Mouse (Mus musculus) frontal cortex, postnatal 36 days (tissue): ENCODE results near the gene Prodh2.
"Not testable (repeated sequence)": the region's sequence is repeated elsewhere in the genome, so short reads cannot be mapped to it uniquely, and the experiment has no call there.

Experiments used
- DNase-seq, 2 experiments: peaks; one replicate each; pipeline ENCODE4 v3.0.0; 2022; ENCODE audit warnings: low spot score in 2 of 2

The Prodh2 gene

GRCm38 (mm10) chr7:30490251-30490956, 3.0 kb upstream of the Prodh2 start:
- peak; percentile 51 to 54 for DNase-seq

- DNase-seq = no peak
Observed at GRCm38 (mm10) chr7:30490957-30491307, 2.5 kb upstream of the Prodh2 start.

GRCm38 (mm10) chr7:30492765-30493164, 657 bp upstream of the Prodh2 start:
- DNase-seq = peak; percentile 57 to 80

GRCm38 (mm10) chr7:30495506-30496042, 2.2 kb downstream of the Prodh2 start:
- not testable (repeated sequence) for DNase-seq

- DNase-seq = not testable (repeated sequence)
Observed at GRCm38 (mm10) chr7:30501159-30501558, 7.7 kb downstream of the Prodh2 start.

- no peak for DNase-seq
Observed at GRCm38 (mm10) chr7:30508061-30508460, 14.6 kb downstream of the Prodh2 start.

GRCm38 (mm10) chr7:30515003-30515760, 21.8 kb downstream of the Prodh2 start:
- DNase-seq = no peak

GRCm38 (mm10) chr7:30518325-30518724, 24.9 kb downstream of the Prodh2 start:
- no peak for DNase-seq

GRCm38 (mm10) chr7:30520396-30520795, 27.0 kb downstream of the Prodh2 start:
- no peak for DNase-seq

GRCm38 (mm10) chr7:30520856-30521255, 27.4 kb downstream of the Prodh2 start:
- DNase-seq = no peak

- no peak for DNase-seq
Observed at GRCm38 (mm10) chr7:30522871-30523270, 29.4 kb downstream of the Prodh2 start.

- no peak for DNase-seq
Observed at GRCm38 (mm10) chr7:30524487-30524886, 31.1 kb downstream of the Prodh2 start.

- DNase-seq = no peak
Observed at GRCm38 (mm10) chr7:30525954-30526353, 32.5 kb downstream of the Prodh2 start.

- no peak for DNase-seq
Observed at GRCm38 (mm10) chr7:30526399-30526798, 33.0 kb downstream of the Prodh2 start.

- DNase-seq = no peak
Observed at GRCm38 (mm10) chr7:30526981-30527380, 33.6 kb downstream of the Prodh2 start.

GRCm38 (mm10) chr7:30531291-30531815, 37.9 kb downstream of the Prodh2 start:
- peak; percentile 66 to 84 for DNase-seq

GRCm38 (mm10) chr7:30532931-30533330, 39.5 kb downstream of the Prodh2 start:
- DNase-seq = no peak

GRCm38 (mm10) chr7:30533941-30534632, 40.7 kb downstream of the Prodh2 start:
- peak in 1 of 2 experiments; percentile 51 for DNase-seq

- DNase-seq = peak; percentile 95 to 97
Observed at GRCm38 (mm10) chr7:30534633-30535577, 41.5 kb downstream of the Prodh2 start, which contains the start of gene Arhgap33. Gene Arhgap33, minus strand, starts transcription at chr7:30535060.

GRCm38 (mm10) chr7:30540572-30540971, 47.1 kb downstream of the Prodh2 start:
- no peak for DNase-seq

- DNase-seq = no peak
Observed at GRCm38 (mm10) chr7:30544327-30544726, 50.9 kb downstream of the Prodh2 start.
